ENCODE assay signal across 10 mouse cellular contexts in the genomic region with DNA sequence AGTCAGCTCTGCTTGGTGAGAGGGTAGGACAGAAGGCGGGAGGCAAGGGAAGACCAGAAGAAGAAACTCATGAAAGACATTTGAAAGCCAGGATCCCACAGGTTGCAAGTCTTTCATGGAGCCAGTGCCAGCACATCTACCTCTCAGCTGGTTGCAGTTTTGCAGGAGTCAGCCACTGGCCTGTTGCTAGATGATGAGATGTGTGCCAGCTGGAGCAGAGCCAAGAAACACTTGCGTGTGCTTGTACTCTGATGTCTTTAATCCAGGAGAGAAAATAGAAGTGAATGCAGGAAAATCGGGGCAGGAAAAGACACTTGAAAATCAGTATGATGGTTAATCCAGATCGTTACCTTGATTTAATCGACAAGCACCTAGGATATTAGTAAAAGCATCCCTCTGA.
A peak's percentile ranks its signal among the peaks of the same experiment; 100 is the strongest.
DNase-seq lines count a peak whose midpoint lies in the region; TF ChIP-seq lines count a peak whose summit lies in the region.
"Had no signal": no experiment of that assay in that cellular context is flagged by ENCODE, and none has a peak within 500 bp of the region (broad histone marks: within the 10 kb centered on the region; RNA-seq: fewer than 3 reads in every experiment).

No protein-coding gene starts in this region.

- intact Hi-C loops in gastrocnemius, adult 2 months (cut with DNase I) = no loop called here
- intact Hi-C loops in left cerebral cortex, postnatal 10 days (cut with DNase I) = no loop called here
- intact Hi-C loops in heart, postnatal 10 days (cut with DNase I) = no loop called here

- no peak overlapping the region for H3K4me3 ChIP-seq in gastrocnemius, adult 2 months
- H3K4me3 ChIP-seq: neural tube, embryonic 13.5 days; stomach, embryonic 15.5 days had no signal

- TF ChIP-seq CTCF in gastrocnemius, adult 2 months (IDR thresholded peaks at IDR 0.05) = no peak

- H3K27ac ChIP-seq in gastrocnemius, adult 2 months = no peak overlapping the region
- H3K27ac ChIP-seq: neural tube, embryonic 13.5 days; stomach, embryonic 15.5 days had no signal

- DNase-seq in gastrocnemius, adult 2 months = peak; percentile 54
- no peak for DNase-seq in gastrocnemius, postnatal 4 days (ENCODE audit: low spot score in 2 of 2)
- DNase-seq in left cerebral cortex, postnatal 10 days (ENCODE audit: extremely low spot score in 1 of 2, low spot score in 2 of 2) = peak; percentile 17 to 70
- DNase-seq in left cerebral cortex, adult 8-10 months (ENCODE audit: low spot score in 2 of 2) = no peak
- peak; percentile 9 for DNase-seq in Muller cell, postnatal 12 days (ENCODE audit: inconsistent ontology term)
- peak; percentile 55 to 67 for DNase-seq in heart, postnatal 10 days
- DNase-seq in c-Kit-positive CD71-positive TER-119-positive erythroid progenitor cells, embryonic 14.5 days (ENCODE audit: low spot score) = no peak
- DNase-seq in thymus, postnatal 14 days = no peak

Comparison
In these comparisons a context has a peak if more than half of its experiments do, and no peak if none do; other contexts are left out.
1. DNase-seq: peak in gastrocnemius, adult 2 months (single experiment), left cerebral cortex, postnatal 10 days (2 of 2), Muller cell, postnatal 12 days (single experiment) and heart, postnatal 10 days (2 of 2); none in gastrocnemius, postnatal 4 days (0 of 2), left cerebral cortex, adult 8-10 months (0 of 2), c-Kit-positive CD71-positive TER-119-positive erythroid progenitor cells, embryonic 14.5 days (single experiment) and thymus, postnatal 14 days (single experiment).